17 mouse cellular contexts compared by ENCODE assay signal in the genomic region with DNA sequence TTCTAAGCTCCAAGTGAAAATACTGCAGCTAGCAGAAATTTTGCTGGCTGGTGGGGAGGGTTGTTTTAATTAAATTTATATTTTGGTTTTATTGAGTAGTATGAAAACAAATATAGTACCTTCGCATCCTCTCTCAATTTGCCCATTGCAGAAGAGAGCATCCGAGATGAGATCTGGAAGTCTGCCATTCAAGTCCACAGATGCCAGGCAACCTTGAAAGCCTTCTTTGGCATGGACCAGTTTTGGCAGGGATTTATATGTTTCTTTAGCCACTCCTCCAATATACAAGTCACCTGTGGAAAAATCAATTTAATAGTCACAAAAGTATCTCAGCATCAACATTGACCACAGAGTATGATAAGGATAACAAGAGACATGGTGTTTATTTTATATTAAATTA.
"Had no signal": no experiment of that assay in that cellular context is flagged by ENCODE, and none has a peak within 500 bp of the region (broad histone marks: within the 10 kb centered on the region; RNA-seq: fewer than 3 reads in every experiment).

No protein-coding gene starts in this region.

- H3K9ac ChIP-seq: liver, embryonic 15.5 days; neural tube, embryonic 15.5 days had no signal

- H3K36me3 ChIP-seq: limb, embryonic 10.5 days; liver, embryonic 15.5 days; midbrain, embryonic 10.5 days had no signal

- DNase-seq: kidney, adult 8-10 months; kidney, postnatal 36 days; lung, adult 2 months; lung, postnatal 4 days; midbrain, embryonic 14.5 days; thymus, adult 18-20 months; thymus, postnatal 36 days had no signal

- H3K27me3 ChIP-seq: liver, embryonic 15.5 days; neural tube, embryonic 15.5 days had no signal

- H3K4me1 ChIP-seq: limb, embryonic 10.5 days; liver, embryonic 15.5 days; midbrain, embryonic 10.5 days; neural tube, embryonic 15.5 days had no signal

- H3K4me3 ChIP-seq: layer of hippocampus, adult 2 months; left cerebral cortex, adult 2 months; limb, embryonic 10.5 days; liver, embryonic 15.5 days; midbrain, embryonic 10.5 days; myocyte; neural tube, embryonic 15.5 days had no signal

- H3K4me2 ChIP-seq: liver, embryonic 11.5 days; liver, embryonic 15.5 days; neural tube, embryonic 15.5 days had no signal

- H3K9me3 ChIP-seq: limb, embryonic 10.5 days; liver, embryonic 15.5 days; midbrain, embryonic 10.5 days; neural tube, embryonic 15.5 days had no signal

- H3K27ac ChIP-seq: kidney, postnatal 0 days; layer of hippocampus, adult 2 months; left cerebral cortex, adult 2 months; limb, embryonic 10.5 days; liver, embryonic 15.5 days; midbrain, embryonic 10.5 days; neural tube, embryonic 15.5 days had no signal

- ATAC-seq: lung, postnatal 0 days had no signal
